Mouse (Mus musculus) lung, adult 2 months (tissue): ENCODE measurements around the gene Wdr18.

Experiments
- CTCF ChIP-seq: fragments of 200-500 bp; IDR thresholded peaks from 2 replicates; pipeline ENCODE4 v1.5.1; 2011; ENCODE audit warnings: mild to moderate bottlenecking, low read length, control low read depth; ENCODE audit not compliant: insufficient read depth
- POLR2A ChIP-seq: fragments of 200-500 bp; IDR thresholded peaks from 2 replicates; pipeline ENCODE4 v1.6.1; 2011; ENCODE audit warnings: low read depth, mild to moderate bottlenecking, control low read depth, low read length, borderline replicate concordance; ENCODE audit errors: extremely low read depth

DNA sequence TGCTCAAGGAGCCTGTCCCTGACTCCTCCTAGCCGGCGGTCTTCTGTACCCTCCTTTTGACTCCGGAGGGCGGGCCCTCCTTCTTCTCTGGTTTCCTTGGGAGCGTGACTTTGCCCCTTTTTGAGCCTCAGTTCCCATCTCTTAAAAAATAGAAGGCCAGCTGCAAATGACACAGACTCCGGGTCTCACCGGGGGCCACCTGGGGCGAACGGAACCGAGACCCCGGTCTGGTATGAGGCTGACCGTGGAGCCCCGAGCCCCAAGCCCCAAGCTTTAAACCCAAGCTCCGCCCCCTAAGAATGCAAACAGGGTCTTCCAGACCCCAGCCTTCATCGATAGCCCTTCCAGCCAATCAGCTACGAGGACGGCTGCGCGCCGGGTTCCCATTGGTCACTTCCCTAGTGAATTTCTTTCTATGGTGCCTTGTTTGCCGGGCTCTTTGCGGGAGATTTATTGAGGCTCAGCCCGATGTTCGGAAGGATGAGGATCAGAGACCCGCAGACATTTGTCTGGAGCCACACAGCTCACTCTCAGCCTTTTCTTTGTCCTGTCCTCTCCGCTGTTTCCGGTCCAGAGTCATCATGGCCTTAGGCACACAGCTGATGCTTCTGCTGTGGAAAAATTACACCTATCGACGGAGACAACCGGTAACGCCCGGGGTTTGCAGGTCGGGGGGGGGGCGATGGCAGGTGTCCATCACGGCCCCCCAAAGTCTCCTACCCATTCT, 37.2 kb downstream of the Wdr18 start:
- TF ChIP-seq CTCF (no peak), POLR2A (no peak)
